Mouse (Mus musculus) heart, postnatal 0 days (tissue): Measurements from ENCODE around the gene Ak7.

Experiments
- CTCF ChIP-seq: IDR thresholded peaks from 2 replicates; pipeline ENCODE4 v1.5.1; 2016; ENCODE audit warnings: antibody characterized with exemption, control low read depth, low read depth
- EP300 ChIP-seq: IDR thresholded peaks from 2 replicates; pipeline ENCODE4 v1.6.1; 2016; ENCODE audit warnings: antibody characterized with exemption, low read depth

DNA sequence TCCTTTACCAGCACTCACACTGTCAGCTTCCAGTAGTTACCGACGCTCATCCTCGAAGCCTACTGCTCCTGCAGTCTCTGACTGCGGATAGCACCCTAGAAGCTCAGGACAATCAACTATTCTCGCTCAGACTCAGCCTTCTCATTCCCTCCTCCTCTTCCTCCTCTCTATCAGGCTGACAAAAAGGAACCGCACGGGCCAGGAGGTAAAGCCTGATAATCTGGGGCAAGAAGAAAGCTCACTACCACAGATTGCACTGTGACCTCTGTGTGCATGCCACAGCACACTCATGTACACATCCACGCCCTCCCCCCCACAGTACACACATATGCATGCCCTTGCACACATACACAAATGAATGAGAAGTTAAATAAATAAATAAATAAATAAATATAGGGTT, 29.5 kb upstream of the Ak7 start:
- TF ChIP-seq CTCF, result no peak
- no peak for TF ChIP-seq EP300
